Mouse (Mus musculus): ENCODE measurements around the gene Tas2r108. TPM values are rescaled to one million over a fixed set of nuclear protein-coding genes. Genes with fewer than 3 reads are reported as not detected.

The Tas2r108 gene
- polyA plus RNA-seq, 1 experiment, result not detected

- Histone ChIP-seq H3ac (ENCODE audit: control insufficient read depth, insufficient read length) (no peak within 1 kb of the TSS), H3K36me3 (ENCODE audit: control insufficient read depth, insufficient read depth) (peaks cover 4% of the 10 kb centered on the region), H3K4me2 (ENCODE audit: low read depth) (no peak within 1 kb of the TSS), H3K27me3 (ENCODE audit: control insufficient read depth, insufficient read depth, insufficient read length) (no peaks in the 10 kb centered on the region), H3K4me3 (no peak within 1 kb of the TSS), H3K79me2 (ENCODE audit: control insufficient read depth, insufficient read depth) (no peaks in the 10 kb centered on the region)
- TF ChIP-seq TCF3 (IDR thresholded peaks at IDR 0.05; ENCODE audit: insufficient read length, low read depth) (no peak), USF1 (IDR thresholded peaks at IDR 0.05; ENCODE audit: low read depth) (no peak), SRF (IDR thresholded peaks at IDR 0.05; ENCODE audit: control insufficient read depth, insufficient read length, low read depth) (no peak), MAX (IDR thresholded peaks at IDR 0.05; ENCODE audit: low read depth) (no peak), POLR2AphosphoS2 (IDR thresholded peaks at IDR 0.05; ENCODE audit: insufficient read length, low read depth) (no peak), E2F4 (IDR thresholded peaks at IDR 0.05; ENCODE audit: insufficient read depth) (no peak), CEBPB (IDR thresholded peaks at IDR 0.05; ENCODE audit: insufficient read depth, poor library complexity, severe bottlenecking) (no peak)
Measured at GRCm38 (mm10) chr6:40490933-40491332, 2.4 kb upstream of the Tas2r108 start, which contains the start of gene Tas2r137. TSS of gene Tas2r137 (plus strand) at chr6:40491233.

GRCm38 (mm10) chr6:40519408-40519807 lies 26.1 kb downstream of the Tas2r108 start, which contains the start of gene Prss37:
TSS of gene Prss37 (minus strand) at chr6:40519508.
- no peak within 1 kb of the TSS for H3K4me2 ChIP-seq (ENCODE audit: low read depth)
- H3K4me3 ChIP-seq, result no peak within 1 kb of the TSS
- TF ChIP-seq POLR2A (IDR thresholded peaks at IDR 0.05; ENCODE audit: insufficient read length, low read depth) (no peak), MAX (IDR thresholded peaks at IDR 0.05; ENCODE audit: low read depth) (no peak), TCF3 (IDR thresholded peaks at IDR 0.05; ENCODE audit: insufficient read length, low read depth) (no peak), REST (IDR thresholded peaks at IDR 0.05; ENCODE audit: insufficient read depth, insufficient read length) (no peak), SRF (IDR thresholded peaks at IDR 0.05; ENCODE audit: control insufficient read depth, insufficient read length, low read depth) (no peak), TCF12 (IDR thresholded peaks at IDR 0.05; ENCODE audit: insufficient read depth, poor library complexity, severe bottlenecking) (no peak), USF1 (IDR thresholded peaks at IDR 0.05; ENCODE audit: low read depth) (no peak), CEBPB (IDR thresholded peaks at IDR 0.05; ENCODE audit: insufficient read depth, poor library complexity, severe bottlenecking) (no peak), MYOG (IDR thresholded peaks at IDR 0.05; ENCODE audit: control insufficient read depth in 1 of 3, insufficient read depth in 1 of 3, insufficient read length in 2 of 3, low read depth in 2 of 3) (no peak), POLR2AphosphoS2 (IDR thresholded peaks at IDR 0.05; ENCODE audit: insufficient read length, low read depth) (no peak), MYOD1 (IDR thresholded peaks at IDR 0.05; ENCODE audit: control insufficient read depth in 1 of 3, insufficient read length in 2 of 3, low read depth in 2 of 3) (no peak), E2F4 (IDR thresholded peaks at IDR 0.05; ENCODE audit: insufficient read depth) (no peak)
- no peaks in the 10 kb centered on the region for H3K79me2 ChIP-seq (ENCODE audit: control insufficient read depth, insufficient read depth)
- H3ac ChIP-seq (ENCODE audit: control insufficient read depth, insufficient read length), result no peak within 1 kb of the TSS
- no peaks in the 10 kb centered on the region for H3K36me3 ChIP-seq (ENCODE audit: control insufficient read depth, insufficient read depth)
- no peaks in the 10 kb centered on the region for H3K27me3 ChIP-seq (ENCODE audit: control insufficient read depth, insufficient read depth, insufficient read length)

Other genes starting within 250 kb of the Tas2r108 start
- gene Agk, start 168.4 kb upstream of the Tas2r108 start, polyA plus RNA-seq (2012; fragmentation: generic; extraction: Trizol), result 10.0 TPM
- gene E330009J07Rik, start 57.4 kb upstream of the Tas2r108 start, polyA plus RNA-seq (2012; fragmentation: generic; extraction: Trizol), result 1.0 TPM
- not detected for gene Wee2, start 54.4 kb upstream of the Tas2r108 start, polyA plus RNA-seq (2012; fragmentation: generic; extraction: Trizol)
- gene Ssbp1, start 22.2 kb upstream of the Tas2r108 start, polyA plus RNA-seq (2012; fragmentation: generic; extraction: Trizol), result 39.0 TPM
- not detected for gene Tas2r137, start 2.3 kb upstream of the Tas2r108 start, polyA plus RNA-seq (2012; fragmentation: generic; extraction: Trizol)
- gene Prss37, start 26.0 kb downstream of the Tas2r108 start, polyA plus RNA-seq (2012; fragmentation: generic; extraction: Trizol), result not detected
- gene Olfr461, start 61.5 kb downstream of the Tas2r108 start, polyA plus RNA-seq (2012; fragmentation: generic; extraction: Trizol), result not detected
- gene Olfr460, start 76.0 kb downstream of the Tas2r108 start, polyA plus RNA-seq (2012; fragmentation: generic; extraction: Trizol), result not detected
- 0.05 TPM for gene Clec5a, start 92.3 kb downstream of the Tas2r108 start, polyA plus RNA-seq (2012; fragmentation: generic; extraction: Trizol)
- not detected for gene Tas2r138, start 119.8 kb downstream of the Tas2r108 start, polyA plus RNA-seq (2012; fragmentation: generic; extraction: Trizol)
- gene Mgam, start 135.3 kb downstream of the Tas2r108 start, polyA plus RNA-seq (2012; fragmentation: generic; extraction: Trizol), result 3.3 TPM

Data from myocyte (in vitro differentiated cells).